Mouse (Mus musculus): ENCODE measurements around the gene Rtf1. TPM values are rescaled to one million over a fixed set of nuclear protein-coding genes. Genes with fewer than 3 reads are reported as not detected.

The Rtf1 gene
- polyA plus RNA-seq, 1 experiment from 2014 or later, result 32.6 TPM

DNA sequence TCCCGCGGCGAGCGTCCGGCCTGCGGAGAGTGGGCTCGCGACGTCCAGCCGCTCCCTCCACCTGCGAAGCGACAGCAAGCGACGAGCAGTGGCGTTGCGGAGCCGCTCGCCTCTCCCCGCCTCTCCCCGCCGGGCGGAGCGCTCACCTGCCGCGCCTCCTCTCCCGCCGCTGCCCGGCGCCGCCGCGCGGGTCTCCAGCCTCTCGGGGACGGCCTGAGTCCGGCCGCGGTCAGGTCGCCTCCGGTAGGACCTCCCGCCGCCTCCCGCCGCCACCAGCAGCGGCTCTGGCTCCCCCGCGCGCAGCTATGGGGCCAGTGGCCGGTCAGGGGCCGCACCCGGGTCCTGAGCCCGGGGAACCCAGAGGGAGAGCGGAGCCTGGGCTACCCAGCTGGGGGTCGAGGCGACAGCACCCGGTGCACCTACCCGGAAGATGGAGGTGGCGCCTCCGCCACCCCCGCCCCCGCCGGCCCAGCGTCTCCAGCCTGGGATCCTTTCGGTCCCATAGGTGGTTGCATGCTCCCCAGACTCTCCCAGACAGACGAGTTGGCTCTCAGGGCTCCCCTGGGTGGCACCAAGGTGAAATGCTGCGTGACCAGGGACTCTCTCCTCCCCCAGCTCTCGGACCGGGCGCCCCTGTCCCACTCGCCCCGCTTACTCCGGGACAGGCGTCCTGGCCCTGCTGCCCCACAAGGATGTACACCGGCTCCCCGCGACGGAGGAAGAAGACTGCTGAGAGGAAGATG lies 83.4 kb downstream of the Rtf1 start:
- peak; percentile 53 for ATAC-seq
- under 1% methylated on average over 56 of the region's 77 CpGs for WGBS
- peaks cover 35% of the 10 kb centered on the region for H3K27me3 ChIP-seq (replicated peaks; ENCODE audit: control insufficient read depth, insufficient read depth, low read length)

DNA sequence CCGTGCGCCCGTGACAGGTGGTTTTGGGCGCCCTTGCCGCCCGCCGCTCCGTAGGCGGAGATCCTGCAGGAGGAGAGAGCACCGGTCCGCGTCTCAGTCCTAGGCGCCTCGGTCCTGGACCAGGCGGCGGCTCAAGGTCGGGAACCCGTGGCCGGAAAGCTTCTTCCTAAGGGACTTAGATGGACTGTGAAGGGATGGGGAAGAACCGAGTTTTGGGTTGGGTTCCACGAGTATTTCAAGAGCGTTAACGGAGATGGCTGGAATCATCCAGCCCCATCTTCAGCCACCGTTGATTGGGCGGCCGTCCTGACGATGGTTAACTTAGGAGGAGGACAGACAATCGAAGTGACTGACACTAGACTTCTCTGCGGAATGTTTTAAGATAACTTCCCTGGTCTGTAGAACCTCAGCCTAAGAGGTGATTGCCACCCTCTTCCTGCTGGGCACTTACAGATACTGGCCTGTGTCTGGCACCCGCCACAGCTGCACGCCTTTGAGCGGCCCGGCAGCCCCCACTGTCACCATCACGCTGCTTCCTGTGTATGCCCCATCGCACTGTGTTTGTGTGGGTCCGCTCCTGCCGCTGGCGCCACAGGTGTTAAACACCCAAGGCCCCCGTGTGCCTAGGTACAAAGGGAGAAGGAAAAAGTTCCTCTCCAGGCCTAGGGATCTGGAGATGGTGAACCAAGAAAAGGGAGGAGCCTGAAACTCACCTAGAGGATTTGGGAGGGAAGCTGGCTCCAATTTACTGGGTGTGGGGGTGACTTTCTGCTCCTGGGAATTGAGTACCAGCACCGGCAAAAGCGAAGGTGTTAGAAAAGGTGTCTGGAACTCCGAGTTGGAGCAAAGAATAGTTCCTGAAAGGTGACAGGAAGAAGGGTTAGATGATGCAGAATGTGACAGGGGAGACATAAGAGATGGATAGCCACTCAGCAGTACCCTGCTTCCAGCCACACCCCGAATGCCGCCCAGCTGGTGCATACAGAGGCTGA lies 84.3 kb downstream of the Rtf1 start:
- Histone ChIP-seq H3K27ac (ENCODE audit: low read depth, low read length) (no peak overlapping the region), H3K4me2 (ENCODE audit: low read length) (peak overlapping the region; percentile 100), H3K9me3 (replicated peaks; ENCODE audit: control insufficient read depth, low read length) (no peaks in the 10 kb centered on the region), H3K36me3 (ENCODE audit: control insufficient read depth, insufficient read depth, low read length) (peaks cover 8% of the 10 kb centered on the region; the same call in 1 of the 2 replicates), H3K9ac (ENCODE audit: low read length) (peak overlapping the region; percentile 65), H3K4me1 (ENCODE audit: control insufficient read depth, insufficient read depth, low read length) (peaks cover 6% of the 10 kb centered on the region; the same call in 1 of the 2 replicates), H3K4me3 (ENCODE audit: low read depth, low read length) (peak overlapping the region; percentile 58), H3K27me3 (replicated peaks; ENCODE audit: control insufficient read depth, insufficient read depth, low read length) (peaks cover 35% of the 10 kb centered on the region)
- DNase-seq (ENCODE audit: low spot score) (no peak), ATAC-seq (peak; percentile 24; the same call in 1 of the 2 replicates)
- WGBS, result 6% methylated on average over 44 of the region's 44 CpGs

More for the DNA sequence above, 83.4 kb downstream of the Rtf1 start:
- Histone ChIP-seq H3K36me3 (ENCODE audit: control insufficient read depth, insufficient read depth, low read length) (no peaks in the 10 kb centered on the region), H3K9ac (ENCODE audit: low read length) (peak overlapping the region; percentile 65), H3K4me2 (ENCODE audit: low read length) (peak overlapping the region; percentile 100), H3K4me1 (ENCODE audit: control insufficient read depth, insufficient read depth, low read length) (peaks cover 6% of the 10 kb centered on the region; the same call in 1 of the 2 replicates), H3K4me3 (ENCODE audit: low read depth, low read length) (peak overlapping the region; percentile 58), H3K27ac (ENCODE audit: low read depth, low read length) (no peak overlapping the region), H3K9me3 (replicated peaks; ENCODE audit: control insufficient read depth, low read length) (no peaks in the 10 kb centered on the region)
- DNase-seq (ENCODE audit: low spot score), result no peak

DNA sequence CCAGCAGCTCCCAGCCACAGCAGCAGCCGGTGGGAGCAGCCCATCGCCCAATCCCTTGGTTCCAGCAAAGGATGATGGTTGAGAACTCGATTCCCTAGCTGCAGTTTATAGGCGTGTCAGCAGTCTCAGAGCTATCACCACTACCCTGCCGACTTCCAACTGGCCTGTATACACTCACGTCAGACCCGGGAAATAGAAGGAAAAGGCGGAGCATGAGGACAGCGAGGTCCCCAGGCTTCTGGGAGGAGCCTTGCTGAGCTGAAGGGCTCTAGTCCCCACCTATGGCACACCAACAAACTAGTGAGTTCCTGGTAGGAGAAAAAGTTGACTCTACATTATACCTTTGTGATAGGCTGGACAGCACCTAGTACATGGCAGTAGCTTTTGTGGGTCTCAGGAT lies 85.4 kb downstream of the Rtf1 start, which contains the start of gene Ltk:
Ltk (minus strand) TSS at position 181 of the 400 bp plus-strand sequence.
- peaks cover 35% of the 10 kb centered on the region for H3K27me3 ChIP-seq (replicated peaks; ENCODE audit: control insufficient read depth, insufficient read depth, low read length)
- ATAC-seq (no peak), DNase-seq (ENCODE audit: low spot score) (no peak)
- no peaks in the 10 kb centered on the region for H3K9me3 ChIP-seq (replicated peaks; ENCODE audit: control insufficient read depth, low read length)
- H3K4me1 ChIP-seq (ENCODE audit: control insufficient read depth, insufficient read depth, low read length), result peaks cover 6% of the 10 kb centered on the region; the same call in 1 of the 2 replicates
- peaks cover 18% of the 10 kb centered on the region for H3K36me3 ChIP-seq (ENCODE audit: control insufficient read depth, insufficient read depth, low read length)
- H3K27ac ChIP-seq (ENCODE audit: low read depth, low read length), result no peak within 1 kb of the TSS
- H3K4me3 ChIP-seq (ENCODE audit: low read depth, low read length), result no peak within 1 kb of the TSS
- no peak within 1 kb of the TSS; the same call in 1 of the 2 replicates for H3K4me2 ChIP-seq (ENCODE audit: low read length)
- no peak within 1 kb of the TSS for H3K9ac ChIP-seq (ENCODE audit: low read length)
- WGBS, result 15% methylated on average over 9 of the region's 9 CpGs

- H3K27ac ChIP-seq (ENCODE audit: low read depth, low read length), result no peak overlapping the region
- H3K4me3 ChIP-seq (ENCODE audit: low read depth, low read length), result no peak overlapping the region
- H3K4me2 ChIP-seq (ENCODE audit: low read length), result no peak overlapping the region
- no peaks in the 10 kb centered on the region for H3K9me3 ChIP-seq (replicated peaks; ENCODE audit: control insufficient read depth, low read length)
- H3K4me1 ChIP-seq (ENCODE audit: control insufficient read depth, insufficient read depth, low read length), result peaks cover 6% of the 10 kb centered on the region; the same call in 1 of the 2 replicates
- 87% methylated on average over 1 of the region's 1 CpGs for WGBS
- ATAC-seq, result no peak
- no peak for DNase-seq (ENCODE audit: low spot score)
- H3K9ac ChIP-seq (ENCODE audit: low read length), result no peak overlapping the region
- peaks cover 27% of the 10 kb centered on the region for H3K36me3 ChIP-seq (ENCODE audit: control insufficient read depth, insufficient read depth, low read length)
- peaks cover 32% of the 10 kb centered on the region for H3K27me3 ChIP-seq (replicated peaks; ENCODE audit: control insufficient read depth, insufficient read depth, low read length)
Measured at GRCm38 (mm10) chr2:119762276-119762675, 87.4 kb downstream of the Rtf1 start.

DNA sequence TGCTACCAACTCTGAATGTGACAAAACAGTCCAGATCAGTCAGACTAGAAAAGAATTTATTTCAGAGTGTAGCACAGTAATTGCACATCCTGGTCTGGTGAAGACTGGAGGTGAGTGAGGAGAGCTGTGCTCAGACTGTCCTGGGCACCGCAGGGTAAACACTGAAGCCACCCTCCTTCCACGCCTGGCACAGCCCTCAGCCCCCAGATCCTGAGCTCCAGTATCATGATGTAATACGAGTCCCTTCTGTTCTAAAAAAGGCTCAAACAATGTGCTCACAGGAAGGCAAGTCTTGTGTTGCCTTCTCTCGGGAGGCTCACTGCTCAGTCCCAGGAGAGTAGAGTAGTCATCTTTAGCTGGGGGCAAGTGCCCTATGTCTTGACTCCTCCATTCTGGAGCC lies 89.1 kb downstream of the Rtf1 start:
- Histone ChIP-seq H3K9me3 (replicated peaks; ENCODE audit: control insufficient read depth, low read length) (no peaks in the 10 kb centered on the region), H3K27ac (ENCODE audit: low read depth, low read length) (no peak overlapping the region), H3K4me3 (ENCODE audit: low read depth, low read length) (no peak overlapping the region), H3K27me3 (replicated peaks; ENCODE audit: control insufficient read depth, insufficient read depth, low read length) (peaks cover 18% of the 10 kb centered on the region), H3K36me3 (ENCODE audit: control insufficient read depth, insufficient read depth, low read length) (peaks cover 37% of the 10 kb centered on the region), H3K9ac (ENCODE audit: low read length) (no peak overlapping the region), H3K4me1 (ENCODE audit: control insufficient read depth, insufficient read depth, low read length) (no peaks in the 10 kb centered on the region), H3K4me2 (ENCODE audit: low read length) (no peak overlapping the region)
- no peak for DNase-seq (ENCODE audit: low spot score)
- no peak for ATAC-seq
- WGBS, result 66% methylated on average over 4 of the region's 4 CpGs

DNA sequence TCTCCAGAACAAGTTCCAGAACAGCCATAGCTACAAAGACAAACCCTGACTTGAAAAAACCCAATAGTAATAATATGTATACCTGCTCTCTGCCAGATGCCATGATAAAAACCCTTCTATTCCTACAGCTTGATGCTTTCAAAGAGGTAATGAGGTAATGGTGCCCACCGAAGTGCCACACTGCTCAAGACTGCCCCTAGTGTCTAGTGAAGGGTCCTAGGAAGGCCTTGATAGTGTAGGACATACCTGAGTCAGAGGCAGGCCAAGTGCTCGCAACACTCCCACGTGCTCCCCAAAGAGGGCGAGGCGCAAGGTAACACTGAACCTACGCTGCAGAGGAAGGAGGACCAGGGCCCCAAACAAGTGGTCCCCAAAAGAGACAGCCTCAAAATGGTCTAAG lies 92.4 kb downstream of the Rtf1 start:
- WGBS, result 91% methylated on average over 6 of the region's 6 CpGs
- no peak for ATAC-seq

More for the DNA sequence above, 92.4 kb downstream of the Rtf1 start:
- Histone ChIP-seq H3K4me1 (ENCODE audit: control insufficient read depth, insufficient read depth, low read length) (no peaks in the 10 kb centered on the region), H3K9ac (ENCODE audit: low read length) (no peak overlapping the region), H3K9me3 (replicated peaks; ENCODE audit: control insufficient read depth, low read length) (no peaks in the 10 kb centered on the region), H3K4me2 (ENCODE audit: low read length) (no peak overlapping the region), H3K27ac (ENCODE audit: low read depth, low read length) (no peak overlapping the region), H3K27me3 (replicated peaks; ENCODE audit: control insufficient read depth, insufficient read depth, low read length) (no peaks in the 10 kb centered on the region), H3K4me3 (ENCODE audit: low read depth, low read length) (no peak overlapping the region), H3K36me3 (ENCODE audit: control insufficient read depth, insufficient read depth, low read length) (peaks cover 70% of the 10 kb centered on the region)
- no peak for DNase-seq (ENCODE audit: low spot score)

Other genes with a start within 250 kb of the Rtf1 start
- gene Ino80, start 197.4 kb upstream of the Rtf1 start, polyA plus RNA-seq (2014; fragmentation: Nextera tagmentation; extraction: Ambion mirVana), result 3.9 and 4.3 TPM in 2 replicates
- gene Exd1, start 127.4 kb upstream of the Rtf1 start, polyA plus RNA-seq (2014; fragmentation: Nextera tagmentation; extraction: Ambion mirVana), result 0.29 and 0.36 TPM in 2 replicates
- 72.3 and 75.5 TPM in 2 replicates for gene Chp1, start 127.4 kb upstream of the Rtf1 start, polyA plus RNA-seq (2014; fragmentation: Nextera tagmentation; extraction: Ambion mirVana)
- gene Nusap1, start 56.8 kb upstream of the Rtf1 start, polyA plus RNA-seq (2014; fragmentation: Nextera tagmentation; extraction: Ambion mirVana), result 38.0 and 41.9 TPM in 2 replicates
- 13.2 and 14.8 TPM in 2 replicates for gene Oip5, start 56.6 kb upstream of the Rtf1 start, polyA plus RNA-seq (2014; fragmentation: Nextera tagmentation; extraction: Ambion mirVana)
- gene Ndufaf1, start 12.2 kb upstream of the Rtf1 start, polyA plus RNA-seq (2014; fragmentation: Nextera tagmentation; extraction: Ambion mirVana), result 36.7 and 37.6 TPM in 2 replicates
- gene Itpka, start 67.3 kb downstream of the Rtf1 start, polyA plus RNA-seq (2014; fragmentation: Nextera tagmentation; extraction: Ambion mirVana), result 0.61 and 0.78 TPM in 2 replicates
- 0.29 and 0.37 TPM in 2 replicates for gene Ltk, start 85.4 kb downstream of the Rtf1 start, polyA plus RNA-seq (2014; fragmentation: Nextera tagmentation; extraction: Ambion mirVana)
- 12.8 and 16.0 TPM in 2 replicates for gene Rpap1, start 112.5 kb downstream of the Rtf1 start, polyA plus RNA-seq (2014; fragmentation: Nextera tagmentation; extraction: Ambion mirVana)
- gene Tyro3, start 122.7 kb downstream of the Rtf1 start, polyA plus RNA-seq (2014; fragmentation: Nextera tagmentation; extraction: Ambion mirVana), result 14.3 TPM in 2 replicates
- gene Mga, start 222.2 kb downstream of the Rtf1 start, polyA plus RNA-seq (2014; fragmentation: Nextera tagmentation; extraction: Ambion mirVana), result 23.6 and 32.3 TPM in 2 replicates